Mouse (Mus musculus) cerebellum, adult 11 months (tissue): ENCODE measurements around the gene Fry.

ENCODE experiments used
- DNase-seq: peaks from one replicate; pipeline ENCODE4 v3.0.0; 2022

Gene Fry

DNA sequence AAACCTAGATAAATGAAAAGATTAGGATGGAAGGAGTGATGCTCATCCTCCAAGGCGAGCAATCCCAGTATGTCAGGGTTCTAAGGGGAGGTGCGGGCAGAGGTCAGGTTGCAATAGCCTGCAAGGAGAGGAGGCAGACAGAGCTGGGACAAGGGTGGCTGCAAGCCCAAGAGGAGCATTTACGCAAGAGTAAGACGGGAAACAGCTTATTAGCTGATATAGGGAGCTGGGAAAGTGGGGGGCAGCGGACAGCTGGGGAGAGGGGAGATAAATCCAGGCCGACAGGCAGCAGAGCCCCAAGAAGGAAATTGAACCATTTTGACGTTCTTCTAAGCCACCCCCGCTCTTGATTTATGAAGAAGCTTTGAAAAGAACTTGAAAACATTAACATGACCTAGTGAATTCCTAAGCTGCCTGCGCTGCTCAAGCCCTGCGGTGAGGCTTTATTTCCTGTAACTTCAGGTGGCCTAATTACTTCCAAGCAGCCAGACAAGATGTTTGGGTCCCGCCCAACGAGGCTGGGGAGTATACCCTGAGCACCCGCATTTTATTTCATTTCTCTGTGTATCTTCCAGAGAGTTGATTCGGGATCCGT is 291.1 kb downstream of the Fry start:
- no peak for DNase-seq

DNA sequence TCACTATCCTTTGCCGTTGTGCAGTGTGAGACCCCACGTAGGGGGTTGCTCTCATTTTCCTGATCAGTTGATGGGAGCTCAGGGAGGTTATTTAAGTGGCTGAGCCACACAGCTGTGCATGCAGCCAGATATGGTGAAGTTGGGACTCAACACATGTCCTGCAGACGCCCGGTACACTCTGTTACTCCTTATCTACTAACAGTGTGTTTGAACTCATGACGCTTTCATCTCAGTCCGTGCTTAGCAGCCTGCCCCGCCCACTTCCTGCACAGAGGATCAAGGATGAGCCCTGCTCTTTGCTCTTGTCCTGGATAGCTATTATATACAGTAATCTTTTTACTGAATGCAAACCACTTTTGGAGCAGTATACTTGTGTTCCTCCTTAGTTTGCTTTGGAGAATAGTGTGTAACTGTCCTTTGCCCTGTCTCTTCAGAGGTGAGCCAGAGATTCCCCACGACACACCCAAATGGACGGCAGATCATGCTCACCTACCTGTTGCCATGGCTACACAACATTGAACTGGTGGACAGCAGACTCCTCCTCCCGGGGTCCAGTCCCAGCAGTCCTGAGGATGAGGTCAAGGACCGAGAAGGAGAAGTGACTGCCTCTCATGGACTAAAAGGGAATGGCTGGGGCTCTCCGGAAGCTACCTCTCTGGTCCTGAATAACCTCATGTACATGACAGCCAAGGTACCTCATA is 294.5 kb downstream of the Fry start:
- no peak for DNase-seq

DNA sequence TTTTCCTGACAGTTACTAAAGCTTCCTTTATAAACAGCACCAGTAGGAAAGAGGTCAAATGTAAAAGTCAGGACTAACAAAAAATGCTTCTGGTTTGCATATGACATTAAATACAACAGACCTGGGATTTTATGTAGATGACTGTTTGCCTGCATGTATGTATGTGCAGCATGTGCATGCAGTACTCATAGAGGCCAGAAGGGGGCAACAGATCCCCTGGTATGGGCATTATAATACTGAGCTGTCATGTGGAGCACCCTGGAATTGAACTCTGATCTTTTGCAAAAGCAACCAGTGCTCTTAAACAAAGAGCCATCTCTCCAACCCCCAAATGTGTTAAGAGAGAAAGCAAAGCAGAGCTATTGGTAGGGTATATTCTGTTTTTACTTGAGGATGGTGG is 296.4 kb downstream of the Fry start:
- no peak for DNase-seq

DNA sequence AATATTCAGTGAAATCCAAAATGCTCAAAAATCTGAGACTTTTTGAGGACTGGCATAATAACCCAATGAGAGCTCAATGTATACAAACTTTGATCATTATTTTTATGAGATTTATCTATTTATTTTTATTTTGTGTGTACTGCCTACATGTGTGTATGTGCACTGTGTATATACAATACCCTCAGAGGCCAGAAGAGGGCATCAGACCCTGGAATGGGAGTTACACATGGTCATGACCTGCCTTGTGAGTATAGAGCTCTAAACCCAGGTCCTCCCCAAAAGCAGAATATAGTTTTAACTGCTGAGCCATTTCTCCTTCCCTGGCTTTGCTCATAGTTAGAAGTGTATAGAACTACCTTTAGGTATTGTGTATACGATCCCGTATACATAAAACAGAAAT is 298.8 kb downstream of the Fry start:
- no peak for DNase-seq

DNA sequence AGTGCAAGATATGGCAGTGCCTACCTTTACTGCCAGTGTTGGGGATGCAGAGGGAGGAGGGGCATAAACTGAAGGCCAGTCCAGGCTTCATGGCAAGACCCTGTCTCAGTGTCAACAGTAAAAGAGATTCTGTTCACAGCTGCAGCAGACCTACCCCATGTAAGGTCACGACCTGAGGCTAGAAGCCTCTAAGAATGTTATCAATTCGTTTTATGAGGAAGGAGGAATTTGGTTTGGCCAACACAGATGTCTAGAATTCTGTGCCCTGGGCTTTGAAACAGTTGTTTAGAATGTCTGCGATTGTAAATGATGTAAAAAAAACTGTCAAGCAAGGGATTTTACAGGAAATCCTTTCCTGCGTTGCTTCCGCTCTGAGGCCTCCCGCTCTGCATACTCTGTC is 299.6 kb downstream of the Fry start:
- DNase-seq: no peak

DNA sequence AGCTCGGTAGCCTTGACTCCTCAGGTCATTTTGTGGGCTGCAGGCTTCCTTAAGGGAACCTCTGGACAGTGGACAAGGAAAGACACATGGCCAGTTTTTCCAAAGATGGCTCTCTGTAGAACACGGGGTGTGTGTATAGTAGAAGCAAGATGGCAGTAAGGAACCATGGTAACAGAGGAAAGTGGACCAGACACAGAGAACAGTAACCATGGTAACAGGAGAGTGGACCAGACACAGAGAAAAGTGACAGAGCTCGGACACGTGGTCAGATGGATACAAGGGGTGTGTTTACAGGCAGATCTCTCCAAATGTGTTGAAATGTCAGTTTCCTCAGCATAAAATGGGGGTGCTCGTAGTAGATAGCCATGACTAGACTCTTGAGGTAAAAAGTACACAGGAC is 306.6 kb downstream of the Fry start:
- DNase-seq: no peak

DNA sequence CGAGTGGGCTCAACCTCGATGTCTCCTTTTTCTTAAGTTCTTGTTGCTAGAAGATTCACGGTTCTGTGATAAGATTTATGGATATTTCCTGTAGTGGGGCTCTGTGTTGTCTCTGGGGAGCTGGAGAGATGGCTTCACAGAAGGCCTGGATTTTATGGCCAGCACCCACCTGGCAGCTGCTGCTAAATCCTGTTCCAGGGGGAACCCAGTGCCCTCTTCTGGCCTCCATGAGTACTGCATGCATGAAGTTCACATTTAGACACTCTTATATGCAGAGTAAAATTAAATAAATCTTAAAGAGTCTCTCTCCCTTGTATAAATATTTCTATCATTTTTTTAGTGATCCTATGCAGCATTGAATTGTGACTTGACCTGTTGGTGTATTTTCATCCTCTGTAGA is 308.1 kb downstream of the Fry start:
- DNase-seq: peak; percentile 42

DNA sequence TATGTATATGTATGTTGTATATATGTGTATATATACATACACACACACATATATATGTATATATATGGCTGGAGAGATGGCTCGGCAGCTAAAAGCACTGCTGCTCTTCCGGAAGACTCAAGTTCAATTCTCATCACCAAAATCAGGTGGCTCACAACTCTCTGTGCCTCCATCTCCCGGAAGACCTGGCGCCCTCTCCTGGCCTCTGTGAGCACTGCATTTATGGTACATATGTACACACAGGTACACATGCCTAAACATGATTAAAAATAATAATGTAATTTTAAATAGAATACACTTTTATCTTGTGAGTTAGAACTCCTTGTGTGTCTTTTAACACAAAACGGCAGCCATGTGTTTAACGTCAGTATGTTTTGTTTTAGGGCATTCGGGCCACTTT is 312.8 kb downstream of the Fry start:
- no peak for DNase-seq

DNA sequence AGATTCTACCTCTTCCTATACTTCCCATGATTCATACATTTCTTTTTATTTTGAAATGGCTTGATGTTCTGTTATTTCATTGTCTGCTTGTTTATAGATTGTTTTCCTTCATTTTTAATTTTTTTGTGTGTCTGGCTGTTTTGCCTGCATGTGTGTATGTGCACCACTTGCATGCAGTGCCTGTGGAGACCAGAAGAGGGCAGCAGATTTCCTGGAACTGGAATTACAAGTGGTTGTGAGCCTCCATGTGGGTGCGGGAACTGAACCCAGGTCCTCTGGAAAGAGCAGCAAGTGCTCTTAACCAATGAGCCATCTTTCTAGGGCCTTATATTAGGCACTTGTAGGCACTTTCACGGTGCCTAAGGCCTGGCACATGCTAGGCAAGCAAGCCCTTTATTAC is 314.5 kb downstream of the Fry start:
- DNase-seq: no peak

DNA sequence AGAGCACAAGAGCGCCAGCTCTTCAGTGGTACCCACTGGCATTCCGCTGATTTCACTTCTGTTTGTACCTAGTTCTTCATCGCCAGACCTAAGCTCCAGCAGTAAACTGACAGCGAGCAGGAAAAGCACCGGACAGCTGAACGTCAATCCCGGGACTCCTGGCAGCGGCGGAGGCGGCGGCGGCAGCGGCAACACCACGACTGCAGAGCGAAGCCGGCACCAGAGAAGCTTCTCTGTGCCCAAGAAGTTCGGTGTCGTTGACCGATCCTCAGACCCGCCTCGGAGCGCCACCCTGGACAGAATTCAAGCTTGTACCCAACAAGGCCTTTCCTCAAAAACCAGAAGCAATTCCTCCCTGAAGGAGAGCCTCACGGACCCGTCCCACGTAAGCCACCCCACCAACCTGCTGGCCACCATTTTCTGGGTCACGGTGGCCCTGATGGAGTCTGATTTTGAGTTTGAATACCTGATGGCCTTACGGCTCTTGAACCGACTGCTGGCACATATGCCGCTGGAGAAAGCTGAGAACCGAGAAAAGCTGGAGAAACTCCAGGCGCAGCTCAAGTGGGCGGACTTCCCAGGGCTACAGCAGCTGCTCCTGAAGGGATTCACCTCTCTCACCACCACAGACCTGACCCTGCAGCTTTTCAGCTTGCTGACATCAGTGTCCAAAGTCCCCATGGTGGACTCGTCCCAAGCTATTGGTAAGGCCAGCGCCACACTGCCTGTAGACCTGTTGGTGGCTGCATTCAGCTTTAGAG is 318.4 kb downstream of the Fry start:
- DNase-seq: peak; percentile 73

DNA sequence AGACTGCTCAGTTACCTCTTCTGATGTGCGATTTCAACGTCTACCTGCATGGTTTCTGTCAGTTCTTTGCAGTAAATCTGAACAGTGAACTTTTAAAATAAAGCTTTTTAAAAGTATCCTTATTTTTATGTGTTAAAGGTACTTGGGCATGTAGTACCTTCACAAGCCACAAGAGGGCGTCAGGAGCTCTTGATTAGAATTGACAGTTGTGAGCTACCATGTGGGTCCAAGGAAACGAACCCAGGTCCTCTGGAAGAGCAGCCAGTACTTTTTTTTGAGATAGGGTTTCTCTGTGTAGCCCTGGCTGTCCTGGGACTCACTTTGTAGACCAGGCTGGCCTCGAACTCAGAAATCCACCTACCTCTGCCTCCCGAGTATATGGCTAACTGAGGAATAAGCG is 323.2 kb downstream of the Fry start:
- peak; percentile 23 for DNase-seq

DNA sequence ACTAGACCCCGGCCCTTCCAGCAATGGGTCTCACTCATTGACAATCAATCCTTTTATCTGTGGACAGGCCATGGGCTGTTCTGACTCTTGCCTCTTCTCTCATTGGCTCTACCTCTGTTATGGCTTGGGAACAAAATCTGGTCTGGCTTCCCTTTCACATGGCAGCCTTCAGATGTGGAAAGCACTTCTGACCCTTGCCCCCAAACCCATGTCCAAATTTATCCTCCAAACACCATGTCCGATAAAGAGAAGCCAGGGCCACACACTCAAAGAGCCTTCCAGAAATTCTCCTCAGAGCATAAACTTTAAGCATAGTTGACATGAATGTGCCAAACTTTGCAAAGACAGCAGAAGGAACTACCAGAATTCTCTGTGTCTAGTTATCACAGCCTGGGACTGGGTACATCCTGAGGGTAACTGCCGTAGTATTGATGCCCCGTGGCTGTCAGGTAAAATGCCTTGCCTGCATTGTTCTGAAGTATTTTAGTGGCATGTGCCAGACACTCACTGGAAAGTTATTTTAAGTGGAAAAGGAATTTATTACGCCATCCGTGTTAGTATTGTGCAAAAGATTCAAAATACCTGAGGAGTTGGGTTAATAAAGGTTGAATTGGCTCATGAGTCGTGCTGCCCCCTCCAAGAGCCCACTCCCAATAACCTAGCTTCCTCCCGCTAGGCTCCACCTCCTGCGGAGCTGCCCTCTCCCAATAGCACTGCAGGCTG is 333.0 kb downstream of the Fry start:
- no peak for DNase-seq

DNA sequence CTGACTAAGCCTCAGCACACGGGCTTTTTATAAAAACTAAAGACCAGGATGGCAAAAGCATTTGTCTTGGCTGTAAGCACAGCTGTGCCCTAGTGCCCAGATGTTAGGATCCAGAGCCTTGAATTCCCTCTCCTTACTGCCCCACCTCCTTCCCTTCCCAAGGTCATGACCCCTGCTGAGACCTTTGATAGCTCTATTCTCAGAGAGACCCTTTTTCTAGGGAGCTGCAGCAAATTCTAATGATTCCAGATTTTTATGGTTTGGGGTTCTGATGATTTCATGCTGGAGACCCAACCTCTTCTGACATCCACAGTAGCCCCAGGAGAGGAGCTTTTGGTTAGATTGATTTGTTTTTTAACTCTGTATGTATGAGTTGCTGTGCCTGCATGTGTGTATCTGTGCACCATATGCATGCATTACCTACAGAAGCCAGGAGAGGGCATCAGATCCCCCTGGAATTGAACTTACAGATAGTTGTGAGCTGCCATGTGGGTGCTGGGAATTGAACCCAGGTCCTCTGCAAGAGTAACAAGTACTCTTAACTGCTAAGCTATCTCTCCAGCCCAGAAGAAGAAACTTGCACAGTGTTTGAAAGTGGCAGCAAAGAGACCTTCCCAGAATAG is 333.7 kb downstream of the Fry start:
- DNase-seq: no peak

DNA sequence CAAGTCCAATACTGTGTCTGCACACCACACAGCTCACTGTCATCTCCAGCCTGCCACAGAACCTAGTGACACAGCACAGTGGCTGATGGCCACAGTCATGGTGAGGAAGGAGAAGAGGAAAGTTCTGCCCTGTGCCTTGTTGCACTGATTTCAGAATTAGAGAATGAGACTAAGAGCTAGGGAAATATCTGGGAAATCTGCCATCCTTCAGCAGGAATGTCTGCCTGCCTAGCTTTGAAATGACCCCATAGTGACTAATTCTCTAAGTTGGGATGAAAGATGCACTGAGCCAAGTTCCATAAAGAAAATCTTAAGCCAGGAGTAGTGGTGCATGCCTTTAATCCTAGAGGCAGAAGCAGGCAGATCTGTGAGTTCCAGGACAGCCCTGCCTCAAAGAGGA is 334.2 kb downstream of the Fry start:
- no peak for DNase-seq

DNA sequence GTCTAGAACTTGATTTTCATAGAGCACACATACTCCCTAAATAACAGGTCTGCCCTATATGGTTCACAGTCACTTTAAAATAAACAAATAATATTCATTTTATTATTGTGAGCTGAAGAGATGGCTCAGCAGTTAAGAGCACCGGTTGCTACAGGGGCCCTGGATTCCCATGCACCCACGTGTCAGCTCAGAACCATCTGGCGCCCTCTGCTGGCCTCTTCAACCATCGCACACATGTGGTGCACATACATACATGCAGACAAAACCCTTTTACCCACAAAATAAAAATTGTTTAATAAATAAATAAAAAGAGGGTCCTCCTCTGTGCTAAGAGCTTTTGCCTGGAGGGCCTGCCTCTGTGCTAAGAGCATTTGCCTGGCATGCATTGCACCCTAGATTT is 335.0 kb downstream of the Fry start:
- DNase-seq: no peak

DNA sequence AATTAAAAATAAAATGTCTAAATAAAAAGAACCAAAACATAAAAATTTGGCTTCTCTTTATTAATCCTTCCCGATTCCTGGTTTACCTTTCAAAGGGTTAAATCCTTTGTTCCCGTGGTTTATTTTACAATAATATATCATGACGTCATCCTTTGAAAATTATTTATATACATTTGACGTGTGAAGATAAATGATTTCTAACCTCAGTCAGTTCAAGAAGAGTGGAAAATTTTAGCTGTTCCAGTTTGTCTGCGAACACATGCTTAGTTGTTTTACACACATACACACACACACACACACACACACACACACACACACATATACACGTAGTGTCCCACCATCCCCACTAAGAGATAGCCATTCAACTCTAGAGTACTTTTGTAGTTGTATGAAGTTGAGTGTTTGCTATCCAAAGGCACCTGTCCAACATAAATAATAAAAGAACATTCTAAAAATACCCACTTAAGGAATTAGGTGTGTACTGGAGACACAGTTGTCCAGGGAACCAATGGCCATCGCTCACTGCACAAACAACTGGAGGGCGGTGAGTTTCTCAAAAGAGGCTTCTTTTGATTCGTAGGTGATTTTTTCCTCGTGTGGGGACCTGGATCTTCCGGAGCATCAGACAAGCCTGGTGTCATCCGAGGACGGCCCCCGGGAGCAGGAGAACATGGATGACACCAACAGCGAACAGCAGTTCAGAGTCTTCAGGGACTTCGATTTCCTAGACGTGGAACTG is 338.9 kb downstream of the Fry start:
- DNase-seq: no peak

DNA sequence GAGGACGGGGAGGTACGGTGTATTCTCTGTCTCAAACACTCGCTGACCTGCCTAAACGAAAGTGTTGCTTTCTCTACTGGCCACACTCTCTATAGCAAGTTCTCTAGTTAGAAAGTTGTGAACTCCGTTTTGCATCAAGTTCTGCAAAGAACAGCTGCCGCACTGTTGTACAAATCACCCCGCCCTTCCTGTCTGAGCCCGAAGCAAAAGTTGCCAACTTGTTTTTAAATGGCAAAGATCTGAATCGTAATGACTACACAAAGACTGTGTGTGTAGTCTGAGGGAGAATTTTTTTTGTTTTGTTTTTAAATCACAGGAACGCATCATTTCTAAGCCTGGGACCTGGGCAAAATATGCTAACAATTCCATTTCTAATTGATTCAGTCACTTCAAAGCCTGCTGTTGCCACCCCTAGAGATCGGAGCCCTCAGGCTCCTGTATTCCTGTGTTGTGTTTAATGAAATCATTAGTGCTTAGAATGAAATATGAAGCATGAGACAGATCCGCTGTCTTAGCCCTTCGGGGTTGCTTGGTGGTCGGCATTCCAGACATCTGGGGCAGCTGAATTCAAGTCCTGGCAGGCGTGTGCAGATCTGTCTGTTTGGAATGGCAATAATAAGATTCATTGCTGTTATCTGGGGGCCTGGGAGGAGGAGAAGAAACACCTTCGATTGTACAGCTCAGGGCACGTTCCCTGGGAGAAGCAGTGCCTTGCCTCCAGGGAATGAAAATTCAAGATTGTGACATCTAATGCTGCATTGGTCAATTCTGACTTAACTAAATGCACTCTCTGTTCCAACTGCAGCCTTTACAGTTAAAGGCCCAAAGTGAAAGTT is 339.7 kb downstream of the Fry start:
- DNase-seq: no peak

DNA sequence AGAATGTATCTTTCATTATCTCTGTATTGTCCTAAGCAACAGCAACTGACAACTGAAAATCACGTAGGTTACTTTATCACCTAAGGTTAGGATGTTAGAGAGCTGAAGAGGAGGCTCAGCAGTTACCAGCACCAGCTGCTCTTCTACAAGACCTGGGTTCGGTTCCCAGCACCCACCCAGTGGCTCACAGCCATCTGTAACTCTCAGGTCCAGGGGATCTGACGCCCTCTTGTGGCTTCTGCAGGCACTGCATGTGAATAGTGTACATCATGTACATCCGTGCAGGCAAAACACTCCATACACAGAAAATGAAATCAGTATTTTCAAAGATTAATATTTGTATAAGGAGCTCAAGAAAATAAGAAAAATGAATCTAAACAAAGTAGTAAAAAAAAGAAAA is 341.4 kb downstream of the Fry start:
- no peak for DNase-seq

DNA sequence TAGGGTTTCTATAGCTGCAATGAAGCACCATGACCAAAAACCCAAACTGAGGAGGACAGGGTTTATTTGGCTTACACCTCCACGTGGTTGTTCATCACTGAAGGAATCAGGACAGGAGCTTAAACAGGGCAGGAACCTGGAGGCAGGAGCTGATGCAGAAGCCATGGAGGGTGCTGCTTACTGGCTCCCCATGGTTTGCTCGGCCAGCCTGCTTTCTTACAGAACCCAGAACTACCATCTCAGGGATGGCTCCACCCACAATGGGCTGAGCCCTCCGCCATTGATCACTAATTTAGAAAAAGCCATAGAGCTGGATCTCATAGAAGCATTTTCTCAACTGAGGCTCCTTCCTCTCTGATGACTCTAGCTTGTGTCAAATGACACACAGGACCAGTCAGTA is 346.3 kb downstream of the Fry start:
- no peak for DNase-seq

DNA sequence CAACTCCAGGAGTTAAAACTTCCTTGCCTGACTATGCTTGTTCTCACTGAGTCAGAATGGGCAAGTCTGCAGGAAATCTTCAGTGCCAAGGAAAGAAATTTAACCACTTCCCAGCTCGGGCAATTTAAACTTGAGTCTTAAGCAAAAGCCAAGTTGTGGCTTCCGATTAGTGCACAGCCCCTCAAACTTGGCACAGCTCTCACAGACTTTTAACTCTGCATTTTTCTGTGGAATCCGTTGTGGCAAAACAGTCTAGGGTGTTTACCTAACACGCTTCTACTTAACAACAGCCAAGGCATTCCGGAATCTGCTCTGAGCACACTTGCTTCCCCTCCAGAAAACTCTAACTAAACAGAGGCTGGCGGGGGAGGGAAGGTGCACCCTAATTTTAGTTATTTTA is 346.8 kb downstream of the Fry start:
- DNase-seq: no peak

DNA sequence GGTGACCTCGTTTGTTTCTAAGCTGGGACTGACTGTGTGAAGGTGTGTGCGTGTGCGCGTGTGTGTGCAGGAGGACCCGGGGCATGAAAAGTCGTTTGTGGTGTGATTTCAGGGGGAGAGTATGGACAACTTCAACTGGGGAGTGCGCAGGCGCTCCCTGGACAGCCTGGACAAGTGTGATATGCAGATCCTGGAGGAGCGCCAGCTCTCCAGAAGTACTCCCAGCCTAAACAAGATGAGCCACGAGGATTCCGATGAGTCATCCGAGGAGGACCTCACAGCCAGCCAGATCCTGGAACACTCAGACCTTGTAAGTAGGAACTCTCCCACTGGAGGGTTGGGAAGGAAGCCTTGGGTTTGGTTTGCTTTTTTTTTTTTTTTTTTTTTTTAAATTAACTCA is 347.7 kb downstream of the Fry start:
- DNase-seq: peak; percentile 56

DNA sequence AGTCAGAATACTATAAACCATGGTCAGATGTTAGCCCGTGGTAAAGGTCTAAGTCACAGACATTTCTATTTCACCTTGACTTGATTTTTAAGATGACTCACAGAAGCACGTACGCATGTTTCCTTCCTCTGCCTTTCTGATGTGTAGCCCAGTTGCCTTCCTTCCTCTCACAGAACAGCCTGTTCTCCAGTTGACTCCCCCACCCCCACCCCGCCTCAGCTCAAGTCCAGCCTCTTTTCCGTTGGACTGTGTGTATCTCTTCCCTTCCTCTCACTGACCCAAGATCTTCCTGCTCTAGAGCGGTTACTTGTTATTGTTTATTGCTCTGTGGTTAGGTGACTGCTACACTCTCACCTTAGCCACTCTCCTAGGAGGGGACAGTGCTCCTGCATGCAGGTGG is 350.0 kb downstream of the Fry start:
- DNase-seq: no peak
